Mouse (Mus musculus) neural tube, embryonic 13.5 days (tissue): ENCODE results near the gene Rerg. TPM values are rescaled to one million over a fixed set of nuclear protein-coding genes. Genes with fewer than 3 reads are reported as not detected.
A peak's percentile ranks its signal among the peaks of the same experiment; 100 is the strongest.

ENCODE experiments used
- ATAC-seq: fragments of 200-750 bp; cut with Nextera tagmentation; 2 replicates; pipeline ENCODE4 v1.8.0; 2017; ENCODE audit warnings: low read depth, mild to moderate bottlenecking, moderate TSS enrichment, moderate library complexity
- H3K27ac ChIP-seq: fragments of 300-500 bp; sonication (generic); replicated peaks from 2 replicates; pipeline ENCODE4 v1.5.1; 2015; ENCODE audit warnings: moderate library complexity, mild to moderate bottlenecking, inconsistent platforms
- H3K27me3 ChIP-seq: fragments of 300-500 bp; sonication (generic); 2 replicates; pipeline ENCODE4 v1.6.1; 2015; ENCODE audit warnings: mild to moderate bottlenecking, inconsistent platforms
- H3K36me3 ChIP-seq: fragments of 300-500 bp; sonication (generic); 2 replicates; pipeline ENCODE4 v1.6.1; 2015; ENCODE audit warnings: mild to moderate bottlenecking, inconsistent platforms
- H3K4me1 ChIP-seq: fragments of 300-500 bp; sonication (generic); replicated peaks from 2 replicates; pipeline ENCODE4 v1.6.1; 2015; ENCODE audit warnings: inconsistent platforms
- H3K4me2 ChIP-seq: fragments of 300-500 bp; sonication (generic); 2 replicates; pipeline ENCODE4 v1.6.1; 2015; ENCODE audit warnings: inconsistent platforms, mild to moderate bottlenecking, moderate library complexity
- H3K4me3 ChIP-seq: fragments of 300-500 bp; sonication (generic); 2 replicates; pipeline ENCODE4 v1.5.1; 2015; ENCODE audit warnings: mild to moderate bottlenecking, inconsistent platforms
- H3K9ac ChIP-seq: fragments of 300-500 bp; sonication (generic); 2 replicates; pipeline ENCODE4 v1.6.1; 2015; ENCODE audit warnings: moderate library complexity, mild to moderate bottlenecking, inconsistent platforms
- H3K9me3 ChIP-seq: fragments of 300-500 bp; sonication (generic); 2 replicates; pipeline ENCODE4 v1.6.1; 2016; ENCODE audit warnings: inconsistent platforms
- WGBS: fragments of 180-500 bp; shearing (Covaris S2); methylation state at CpG from one replicate; pipeline ENCODE4 v1.1.7; 2015; 5-methylcytosine and 5-hydroxymethylcytosine counted together
- polyA plus RNA-seq: library from polyadenylated mRNA; unstranded; fragments of >200 nt; fragmentation: Nextera tagmentation; extraction: Ambion mirVana; gene quantifications from 2 replicates; pipeline ENCODE4 v1.2.1, GENCODE M21; 2015

Rerg gene
- polyA plus RNA-seq, 1 experiment from 2014 or later = 2.7 TPM

DNA sequence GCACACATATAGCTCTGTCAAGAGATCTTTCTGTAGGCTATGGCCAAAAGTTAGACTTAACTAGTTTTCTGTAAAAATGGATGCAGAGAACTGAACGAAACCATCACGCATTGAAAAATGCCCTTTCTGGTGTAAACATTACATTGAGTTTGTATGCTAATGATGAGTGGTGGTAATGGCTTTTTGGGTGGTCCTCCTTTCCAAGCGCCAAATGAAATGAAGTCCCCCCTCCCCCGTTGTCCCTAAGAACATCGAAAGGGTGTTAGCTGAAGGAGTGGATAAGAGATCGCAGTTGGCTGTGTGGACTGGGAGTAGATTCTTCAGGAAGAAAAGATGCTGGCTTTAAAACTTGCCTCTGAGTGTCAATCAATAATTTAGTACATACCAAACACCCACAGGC, 20.3 kb upstream of the Rerg start:
- H3K4me3 ChIP-seq = no peak overlapping the region
- H3K9ac ChIP-seq = no peak overlapping the region
- WGBS = 90% methylated on average over 6 of the region's 6 CpGs
- peaks cover 13% of the 10 kb centered on the region for H3K4me1 ChIP-seq
- H3K27ac ChIP-seq = no peak overlapping the region
- no peak overlapping the region for H3K4me2 ChIP-seq
- no peak for ATAC-seq
- no peaks in the 10 kb centered on the region for H3K27me3 ChIP-seq
- no peaks in the 10 kb centered on the region for H3K9me3 ChIP-seq
- no peaks in the 10 kb centered on the region for H3K36me3 ChIP-seq

DNA sequence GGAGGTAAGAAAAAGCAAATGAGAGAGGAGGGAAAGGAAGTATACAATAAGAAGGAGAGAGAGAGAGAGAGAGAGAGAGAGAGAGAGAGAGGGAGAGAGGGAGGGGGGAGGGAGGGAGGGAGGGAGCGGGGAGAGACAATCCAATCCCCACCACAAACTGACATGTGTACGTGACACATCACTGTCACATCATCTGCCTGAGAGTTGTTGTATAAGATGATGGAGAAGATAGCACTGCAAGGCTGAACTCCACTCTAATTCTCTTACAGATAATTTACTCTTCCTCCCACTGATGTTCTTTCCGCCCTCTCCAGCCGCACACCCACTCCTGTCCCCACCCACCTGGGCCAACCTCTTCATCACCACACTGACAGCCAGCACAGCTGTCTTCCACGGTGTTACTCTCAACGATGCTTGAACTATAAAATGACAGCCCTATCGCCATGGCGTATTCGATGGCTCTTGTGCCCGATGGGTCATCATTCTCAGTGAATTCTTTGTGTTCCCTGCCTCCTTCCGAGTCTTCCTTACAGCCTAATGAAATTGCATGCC, 18.2 kb upstream of the Rerg start:
- Histone ChIP-seq H3K4me2 (peak overlapping the region; percentile 26; the same call in 1 of the 2 replicates), H3K4me1 (peaks cover 13% of the 10 kb centered on the region), H3K4me3 (no peak overlapping the region), H3K9ac (no peak overlapping the region), H3K27me3 (no peaks in the 10 kb centered on the region), H3K9me3 (no peaks in the 10 kb centered on the region), H3K27ac (no peak overlapping the region), H3K36me3 (no peaks in the 10 kb centered on the region)
- ATAC-seq = peak; percentile 81; the same call in 1 of the 2 replicates
- WGBS = 38% methylated on average over 11 of the region's 11 CpGs

DNA sequence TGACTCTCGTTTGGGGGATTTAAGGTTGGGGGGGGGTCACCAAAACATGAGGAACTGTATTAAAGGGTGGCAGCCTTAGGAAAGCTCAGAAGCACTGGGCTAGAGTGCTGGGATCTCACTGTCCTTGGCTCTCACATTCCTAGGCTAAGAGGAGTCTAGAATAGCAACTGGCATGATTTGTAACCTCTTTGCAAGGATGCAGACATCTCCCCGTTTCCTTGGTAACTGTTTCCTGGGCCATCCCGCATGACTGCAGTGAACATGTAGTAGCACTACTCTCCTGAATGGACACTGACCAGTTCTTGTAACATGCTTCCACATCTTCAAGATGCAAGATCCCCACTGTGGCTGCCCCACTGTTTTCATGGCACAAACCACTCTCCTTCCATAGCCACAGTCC, 17.1 kb upstream of the Rerg start:
- Histone ChIP-seq H3K36me3 (no peaks in the 10 kb centered on the region), H3K9me3 (no peaks in the 10 kb centered on the region), H3K9ac (no peak overlapping the region), H3K27ac (no peak overlapping the region), H3K27me3 (no peaks in the 10 kb centered on the region), H3K4me3 (no peak overlapping the region), H3K4me1 (peaks cover 13% of the 10 kb centered on the region), H3K4me2 (no peak overlapping the region)
- no peak for ATAC-seq
- WGBS = 58% methylated on average over 3 of the region's 3 CpGs

DNA sequence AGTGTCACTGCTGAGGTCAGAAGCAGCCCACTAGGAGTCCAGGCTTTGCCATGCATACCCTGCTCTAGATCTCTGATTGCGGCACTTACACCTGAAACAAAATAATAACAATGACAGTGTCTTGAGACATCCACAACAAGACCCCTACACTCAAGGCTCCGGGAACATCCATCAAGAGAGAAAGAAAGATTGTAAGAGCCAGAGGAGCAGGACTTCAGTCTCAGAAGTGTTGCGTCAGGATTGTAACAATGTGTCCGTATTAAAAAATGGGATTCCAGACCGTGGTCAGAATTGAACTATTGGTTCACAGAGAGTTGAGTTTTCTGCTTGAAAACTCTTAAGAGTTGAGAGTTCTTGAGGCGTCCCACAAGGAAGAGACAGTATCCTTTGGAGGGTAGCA, 10.3 kb upstream of the Rerg start:
- 61% methylated on average over 6 of the region's 6 CpGs for WGBS
- ATAC-seq = no peak
- no peak overlapping the region for H3K4me2 ChIP-seq
- H3K36me3 ChIP-seq = no peaks in the 10 kb centered on the region
- peaks cover 16% of the 10 kb centered on the region for H3K4me1 ChIP-seq
- H3K4me3 ChIP-seq = no peak overlapping the region
- H3K27ac ChIP-seq = no peak overlapping the region
- no peak overlapping the region for H3K9ac ChIP-seq
- no peaks in the 10 kb centered on the region for H3K27me3 ChIP-seq
- H3K9me3 ChIP-seq = no peaks in the 10 kb centered on the region

DNA sequence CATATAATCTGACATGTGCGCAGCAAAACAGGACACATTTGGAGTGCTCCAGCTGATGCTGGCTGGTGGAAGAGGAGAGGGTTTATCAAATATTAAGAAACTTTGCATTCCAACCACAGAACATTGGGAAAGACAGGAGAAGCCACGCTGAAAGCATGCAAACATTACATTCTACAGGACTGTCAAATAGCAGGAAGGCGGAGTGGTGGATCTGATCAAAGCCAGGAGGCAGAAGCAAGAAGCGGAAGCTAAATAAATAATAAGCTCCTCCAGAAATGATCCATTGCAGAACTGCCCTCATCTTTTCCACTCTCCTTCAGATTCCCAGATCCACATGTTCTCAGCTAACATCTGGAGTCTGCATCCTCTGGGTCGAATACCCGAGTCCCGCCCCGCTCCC, 9.8 kb upstream of the Rerg start:
- Histone ChIP-seq H3K27ac (no peak overlapping the region), H3K9me3 (no peaks in the 10 kb centered on the region), H3K36me3 (no peaks in the 10 kb centered on the region), H3K27me3 (no peaks in the 10 kb centered on the region), H3K4me1 (peaks cover 16% of the 10 kb centered on the region), H3K9ac (no peak overlapping the region), H3K4me2 (no peak overlapping the region), H3K4me3 (no peak overlapping the region)
- 44% methylated on average over 8 of the region's 8 CpGs for WGBS
- no peak for ATAC-seq

DNA sequence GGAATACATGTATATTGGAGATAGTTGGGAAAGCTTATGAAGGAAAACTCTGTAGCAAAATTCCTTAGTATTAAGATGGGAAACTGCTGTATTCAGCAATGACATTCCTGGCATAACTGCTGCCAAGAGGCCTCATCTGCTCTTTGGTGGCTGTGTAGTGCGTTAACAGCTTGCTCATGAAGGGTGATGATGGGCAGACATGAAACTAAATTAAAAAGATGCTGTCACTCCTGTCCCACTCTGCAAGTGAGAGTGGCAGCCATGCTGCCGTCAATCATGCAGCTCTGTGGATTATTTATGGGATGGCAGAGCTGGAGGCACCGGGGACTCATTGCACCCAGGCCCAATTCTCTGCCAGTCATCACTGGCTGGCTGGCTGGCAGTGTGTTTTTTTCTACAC, 8.7 kb upstream of the Rerg start:
- ATAC-seq = no peak
- H3K27me3 ChIP-seq = no peaks in the 10 kb centered on the region
- H3K4me2 ChIP-seq = no peak overlapping the region
- no peak overlapping the region for H3K4me3 ChIP-seq
- no peak overlapping the region for H3K9ac ChIP-seq
- no peaks in the 10 kb centered on the region for H3K9me3 ChIP-seq
- no peaks in the 10 kb centered on the region for H3K36me3 ChIP-seq
- no peak overlapping the region for H3K27ac ChIP-seq
- WGBS = 37% methylated on average over 3 of the region's 3 CpGs
- peaks cover 16% of the 10 kb centered on the region for H3K4me1 ChIP-seq

DNA sequence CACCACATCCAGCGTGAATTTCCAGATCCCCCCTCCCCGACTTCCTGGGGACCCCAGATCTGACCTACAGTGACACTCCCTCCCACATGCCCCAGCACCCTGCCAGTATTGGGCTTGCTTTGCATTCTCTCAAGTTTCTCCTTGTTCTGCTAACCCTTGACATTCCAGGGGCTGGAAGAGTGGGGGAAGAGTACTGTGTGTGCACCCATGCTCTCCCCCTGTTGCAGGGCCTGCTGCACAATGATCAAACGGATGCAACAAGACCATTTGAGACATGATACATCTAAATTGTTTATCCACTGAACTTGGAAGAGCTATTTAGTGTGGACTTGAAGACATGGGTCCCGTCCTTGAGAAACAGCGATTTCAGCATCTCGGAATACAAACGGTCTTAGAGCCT, 349 bp upstream of the Rerg start:
- ATAC-seq = no peak
- Histone ChIP-seq H3K9ac (no peak overlapping the region), H3K4me1 (peaks cover 13% of the 10 kb centered on the region), H3K4me2 (no peak overlapping the region), H3K9me3 (no peaks in the 10 kb centered on the region), H3K4me3 (no peak overlapping the region), H3K27me3 (peaks cover 45% of the 10 kb centered on the region), H3K36me3 (no peaks in the 10 kb centered on the region), H3K27ac (no peak overlapping the region)
- WGBS = 37% methylated on average over 7 of the region's 7 CpGs

DNA sequence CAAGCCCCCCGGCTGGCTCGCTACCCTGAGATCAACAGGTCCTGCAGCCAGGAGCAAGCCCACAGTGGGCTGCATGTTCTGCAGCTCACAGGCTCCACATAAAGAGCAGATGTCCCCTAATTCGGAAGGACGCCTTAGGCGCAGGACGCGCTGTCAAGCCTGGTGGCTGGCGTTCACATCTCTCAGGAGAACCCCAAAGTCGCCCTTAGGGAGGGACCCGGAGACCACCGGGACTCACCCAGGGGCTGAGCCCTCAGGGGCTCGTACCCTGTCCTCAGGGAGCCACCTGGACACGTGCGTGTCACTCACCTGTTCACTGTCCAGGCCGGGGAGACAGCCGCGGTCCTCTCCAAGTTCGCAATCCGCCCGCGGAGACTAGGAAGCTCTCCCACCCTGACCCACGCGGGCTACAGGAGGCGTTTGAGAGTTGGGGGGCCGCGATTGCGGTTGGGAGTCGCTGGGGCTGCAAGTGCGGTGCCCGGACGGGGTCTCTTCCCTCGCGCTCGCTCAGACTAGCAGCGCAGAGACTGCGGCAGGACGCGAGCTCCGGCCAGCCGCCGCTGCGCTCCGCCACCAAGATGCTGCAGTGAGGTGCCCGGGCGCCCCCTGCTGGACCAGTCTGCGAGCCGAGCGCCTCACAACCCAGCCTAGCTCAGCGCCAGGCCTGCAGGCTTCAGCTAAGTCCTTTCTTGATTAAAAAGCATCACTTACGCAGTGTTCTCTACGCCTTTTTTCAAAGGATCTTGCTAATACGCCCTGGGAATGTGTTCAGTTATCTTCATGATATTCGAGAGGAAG, 927 bp downstream of the Rerg start:
- Histone ChIP-seq H3K9me3 (no peaks in the 10 kb centered on the region), H3K4me1 (peaks cover 13% of the 10 kb centered on the region), H3K27me3 (peaks cover 45% of the 10 kb centered on the region), H3K27ac (no peak overlapping the region), H3K9ac (peak overlapping the region; percentile 70), H3K36me3 (no peaks in the 10 kb centered on the region), H3K4me3 (peak overlapping the region; percentile 51), H3K4me2 (peak overlapping the region; percentile 92)
- 1% methylated on average over 53 of the region's 53 CpGs for WGBS
- peak; percentile 98 for ATAC-seq

DNA sequence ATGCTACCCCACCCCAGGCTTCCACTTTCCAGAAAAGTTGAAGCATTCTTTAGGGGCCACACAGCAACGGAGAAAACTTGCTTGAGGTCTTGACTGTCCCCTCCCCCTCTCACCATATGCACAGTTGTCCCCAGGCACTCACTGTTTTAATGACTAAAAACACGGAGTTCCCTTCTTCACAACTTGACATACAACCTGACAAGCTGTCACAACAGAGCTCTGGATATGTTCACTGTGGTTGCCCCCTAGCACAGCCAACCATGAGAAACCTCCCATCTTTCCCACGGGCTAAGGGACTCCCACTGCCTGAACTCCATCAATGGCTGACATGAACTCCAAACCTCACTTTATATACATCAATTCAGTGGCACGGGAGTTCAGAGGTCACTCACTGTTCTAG, 3.5 kb downstream of the Rerg start:
- Histone ChIP-seq H3K9me3 (no peaks in the 10 kb centered on the region), H3K4me2 (no peak overlapping the region), H3K27ac (no peak overlapping the region), H3K9ac (no peak overlapping the region), H3K4me3 (no peak overlapping the region), H3K27me3 (peaks cover 38% of the 10 kb centered on the region), H3K4me1 (peaks cover 13% of the 10 kb centered on the region), H3K36me3 (no peaks in the 10 kb centered on the region)
- 44% methylated on average over 4 of the region's 4 CpGs for WGBS
- no peak for ATAC-seq

DNA sequence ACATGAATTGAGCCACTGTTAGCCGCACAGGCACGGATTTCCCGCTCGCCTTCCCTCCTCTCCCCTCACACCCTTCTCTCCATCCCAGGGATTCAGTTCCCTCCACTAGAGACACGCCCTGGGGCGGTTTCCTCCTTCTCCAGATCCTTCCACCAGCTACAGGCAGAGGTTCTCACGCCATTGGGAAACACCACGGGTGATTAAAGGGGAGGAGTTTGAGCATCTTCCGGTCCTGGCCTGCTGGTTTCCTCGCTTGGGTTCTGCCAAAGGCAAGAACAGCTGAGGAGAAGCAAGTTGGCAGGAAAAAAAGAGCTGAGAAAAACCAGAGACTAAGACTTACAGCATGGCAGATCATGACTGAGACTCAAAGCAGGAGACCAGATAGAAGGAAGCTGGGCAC, 6.7 kb downstream of the Rerg start:
- Histone ChIP-seq H3K9ac (no peak overlapping the region), H3K36me3 (no peaks in the 10 kb centered on the region), H3K4me2 (no peak overlapping the region), H3K4me1 (no peaks in the 10 kb centered on the region), H3K27me3 (peaks cover 17% of the 10 kb centered on the region), H3K4me3 (no peak overlapping the region), H3K27ac (no peak overlapping the region), H3K9me3 (no peaks in the 10 kb centered on the region)
- no peak for ATAC-seq
- 77% methylated on average over 10 of the region's 10 CpGs for WGBS

DNA sequence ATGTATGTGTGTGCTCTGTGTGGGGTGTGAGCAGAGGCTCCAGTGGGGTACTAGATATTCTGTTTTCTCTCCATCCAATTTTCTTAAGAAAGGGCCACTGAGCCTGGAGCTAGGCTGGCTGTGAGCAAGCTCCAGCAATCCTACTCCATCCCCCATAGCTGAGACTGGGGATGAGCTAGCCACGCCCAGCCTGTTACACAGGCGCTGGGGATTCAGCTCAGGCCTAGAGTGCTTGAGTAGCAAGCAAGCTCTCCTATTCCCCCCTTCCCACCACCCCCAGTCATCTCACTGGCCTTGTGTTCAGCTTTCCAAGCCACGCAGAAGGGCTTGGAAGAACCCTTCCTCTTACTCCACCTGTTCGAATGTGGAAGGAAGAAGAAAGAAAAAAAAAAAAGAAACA, 7.2 kb downstream of the Rerg start:
- no peaks in the 10 kb centered on the region for H3K4me1 ChIP-seq
- no peak overlapping the region for H3K4me2 ChIP-seq
- 77% methylated on average over 4 of the region's 4 CpGs for WGBS
- H3K27ac ChIP-seq = no peak overlapping the region
- H3K4me3 ChIP-seq = no peak overlapping the region
- ATAC-seq = no peak
- no peaks in the 10 kb centered on the region for H3K9me3 ChIP-seq
- H3K27me3 ChIP-seq = peaks cover 12% of the 10 kb centered on the region
- H3K36me3 ChIP-seq = no peaks in the 10 kb centered on the region
- no peak overlapping the region for H3K9ac ChIP-seq

DNA sequence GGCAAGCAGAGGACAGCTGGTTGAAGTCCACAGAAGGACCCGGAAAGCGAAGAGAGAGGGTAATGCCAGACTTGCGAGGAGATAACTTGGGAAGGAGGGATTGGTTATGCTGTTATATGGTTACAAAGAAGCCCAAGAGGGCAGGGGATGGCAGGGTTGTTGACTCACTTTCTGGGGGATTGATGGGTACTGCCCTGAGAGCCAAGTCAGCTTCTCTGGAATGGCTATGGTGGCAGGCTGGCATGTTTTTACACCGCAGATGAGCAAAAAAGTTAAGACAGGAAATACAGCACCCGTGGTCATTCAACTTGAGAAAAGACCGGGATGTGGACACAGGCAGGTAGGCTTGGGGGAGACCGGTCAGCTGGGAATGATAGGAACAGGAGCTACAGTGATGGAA, 7.8 kb downstream of the Rerg start:
- no peaks in the 10 kb centered on the region for H3K36me3 ChIP-seq
- no peak overlapping the region for H3K4me2 ChIP-seq
- H3K9me3 ChIP-seq = no peaks in the 10 kb centered on the region
- H3K4me1 ChIP-seq = no peaks in the 10 kb centered on the region
- H3K27ac ChIP-seq = no peak overlapping the region
- 93% methylated on average over 7 of the region's 7 CpGs for WGBS
- no peak overlapping the region for H3K9ac ChIP-seq
- ATAC-seq = no peak
- peaks cover 6% of the 10 kb centered on the region for H3K27me3 ChIP-seq
- H3K4me3 ChIP-seq = no peak overlapping the region
